Mouse (Mus musculus) left cerebral cortex, postnatal 10 days (tissue): ENCODE data around the gene L1td1. TPM values are rescaled to one million over a fixed set of nuclear protein-coding genes. Genes with fewer than 3 reads are reported as not detected.
"Not testable (repeated sequence)": the region's sequence is repeated elsewhere in the genome, so short reads cannot be mapped to it uniquely, and the experiment has no call there.

Experiments
- DNase-seq, 2 experiments: peaks; one replicate each; pipeline ENCODE4 v3.0.0; 2021 to 2022; ENCODE audit warnings: low spot score in 2 of 2, mixed read lengths in 1 of 2; ENCODE audit errors: extremely low spot score in 1 of 2
- intact Hi-C: fragments of 180-260 bp; cut with DNase I; formaldehyde crosslinking; loops from one replicate; pipeline ENCODE4 v1.15.1; 2025
- total RNA-seq, 2 experiments: library from RNA; stranded (reverse); gene quantifications; 2 replicates each; pipeline ENCODE4 v1.2.3; 2021

The L1td1 gene
- not detected for total RNA-seq

DNA sequence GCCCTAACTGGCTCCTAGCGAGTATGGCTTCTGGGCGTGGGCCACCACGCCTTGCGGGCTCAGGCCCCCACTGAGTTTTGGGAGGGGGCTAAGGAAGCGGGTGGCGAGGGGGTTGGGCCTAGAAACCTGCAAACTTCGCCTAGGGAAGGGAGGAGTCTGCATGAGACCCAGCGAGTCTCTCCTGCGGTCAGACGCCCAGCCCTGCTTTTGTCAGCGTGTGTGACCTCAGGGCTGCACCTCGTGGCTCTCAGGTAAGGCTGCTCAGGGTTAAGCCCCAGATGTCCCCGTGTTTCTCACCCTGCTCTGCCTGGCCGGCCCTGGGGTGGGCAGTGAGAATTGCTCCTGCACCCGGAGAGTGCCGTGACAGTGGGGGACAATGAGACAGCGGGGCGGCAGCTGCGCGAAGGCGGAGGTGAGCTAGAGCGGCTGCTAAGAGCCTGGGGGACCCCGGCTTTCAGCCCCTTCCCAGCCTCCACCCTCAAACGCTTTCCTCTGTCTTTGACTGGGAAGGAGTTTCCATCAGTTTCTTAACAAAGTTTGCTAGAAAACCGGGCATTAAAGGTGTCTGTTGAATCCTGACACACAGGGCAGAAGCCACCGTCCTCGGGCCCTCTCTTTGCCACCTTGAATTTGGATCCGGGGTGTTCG is at the start of gene L1td1:
TSS of gene L1td1 (plus strand) at position 145 of the 648 bp plus-strand sequence.
- intact Hi-C loops: no loop called here
- DNase-seq: no peak

DNA sequence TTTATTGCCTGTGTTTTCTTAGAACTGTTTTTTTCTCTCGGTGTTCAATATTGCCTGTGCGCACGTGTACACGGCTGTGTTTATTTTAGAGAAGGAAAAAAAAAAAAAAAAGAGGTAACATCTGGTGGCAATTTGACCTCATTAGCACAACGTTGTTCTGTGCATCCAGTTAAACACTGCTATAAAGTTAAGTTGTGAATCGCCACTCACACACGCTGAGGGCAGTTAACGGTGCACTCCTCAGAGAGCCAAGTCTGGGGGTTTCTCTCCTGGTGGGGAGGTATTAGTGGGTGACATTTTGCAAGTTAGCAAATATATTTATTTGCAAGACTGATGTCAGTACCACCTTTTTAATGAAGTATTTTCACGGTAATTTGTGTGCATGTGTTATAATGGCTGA is 49.0 kb upstream of the L1td1 start:
- intact Hi-C loops: no loop called here
- DNase-seq: no peak

DNA sequence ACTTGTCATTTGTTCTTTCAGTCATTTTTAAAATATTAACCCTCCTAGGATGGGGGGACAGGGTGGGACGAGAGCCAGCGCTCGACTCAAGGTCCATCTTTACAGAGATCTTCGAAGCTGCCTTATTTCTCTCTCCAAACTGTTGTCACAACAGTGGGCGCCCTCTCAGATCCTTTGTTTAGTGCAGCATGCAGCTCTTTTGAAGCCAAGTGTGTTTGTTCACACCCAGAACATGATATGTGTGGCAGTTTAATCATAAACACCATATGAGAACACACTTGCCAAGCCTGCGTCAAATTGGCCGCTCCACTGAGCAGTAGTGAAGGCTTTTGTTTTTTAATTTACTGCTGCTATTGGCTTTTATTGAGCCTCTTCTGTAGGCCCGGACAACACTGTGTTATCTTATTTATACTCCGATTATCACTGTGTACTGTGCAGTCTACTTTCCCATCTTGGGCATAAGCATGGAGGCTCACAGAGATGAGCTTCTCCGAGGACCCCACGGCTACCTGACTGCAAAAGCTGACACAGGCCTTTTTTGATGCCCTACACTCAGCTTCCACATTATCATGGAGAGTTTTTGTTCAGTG is 39.8 kb upstream of the L1td1 start:
- DNase-seq: no peak

DNA sequence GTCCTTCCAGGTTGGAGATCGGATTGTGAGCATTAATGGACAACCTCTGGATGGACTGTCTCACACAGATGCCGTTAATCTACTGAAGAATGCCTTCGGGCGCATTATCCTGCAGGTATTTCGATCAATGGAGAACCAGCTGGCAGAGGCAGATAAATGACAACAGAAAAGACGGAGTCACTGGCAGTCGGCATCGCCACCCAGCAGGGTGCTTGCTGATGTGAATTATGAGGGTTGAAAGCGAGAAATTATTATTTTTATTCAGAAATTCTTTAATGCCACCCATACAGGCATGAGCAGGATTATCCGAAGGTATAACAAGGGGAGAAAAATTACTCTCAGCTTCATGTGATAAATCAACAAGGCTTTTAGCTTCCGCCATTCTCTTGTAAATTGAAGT is 38.4 kb upstream of the L1td1 start:
- intact Hi-C loops: no loop called here
- DNase-seq: no peak

More for the DNA sequence above, 39.8 kb upstream of the L1td1 start:
- intact Hi-C loops: no loop called here

DNA sequence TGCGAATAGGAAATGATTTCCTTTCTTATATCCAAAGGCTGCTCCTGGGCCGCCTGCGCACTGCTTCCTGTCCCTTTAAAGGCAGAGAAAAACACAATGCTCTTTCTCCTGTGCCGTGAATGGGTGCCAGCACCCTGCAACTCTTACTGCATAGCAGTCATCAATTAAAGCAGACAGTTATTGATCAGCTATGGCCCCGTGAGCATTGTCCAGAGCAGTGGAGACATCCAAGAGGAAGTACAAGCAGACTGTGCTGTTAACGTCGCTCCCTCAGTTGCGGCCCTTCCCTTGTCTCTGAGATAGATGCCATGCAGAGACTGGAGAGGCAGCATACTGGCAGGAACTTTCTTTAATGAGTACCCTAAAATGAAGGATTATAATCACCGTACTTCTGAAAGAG is 38.0 kb upstream of the L1td1 start:
- intact Hi-C loops: no loop called here
- DNase-seq: no peak

DNA sequence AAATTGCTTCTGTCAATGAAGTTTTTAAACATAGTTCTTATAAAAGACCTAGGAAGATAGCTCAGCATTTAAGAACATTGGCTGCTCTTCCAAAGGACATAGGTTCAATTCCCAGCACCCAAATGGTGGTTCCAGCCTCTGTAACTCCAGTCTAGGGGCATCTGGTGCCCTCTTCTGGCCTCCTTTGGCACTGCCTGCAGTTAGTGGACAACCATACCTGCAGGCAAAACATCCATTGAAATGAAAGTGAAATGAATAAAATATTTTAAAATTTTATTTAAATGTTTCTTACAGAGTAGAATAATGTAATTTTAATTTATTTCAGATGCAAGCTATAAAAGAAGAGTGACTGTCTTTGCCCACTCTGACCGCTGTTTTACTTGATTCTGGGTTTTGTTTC is 36.5 kb upstream of the L1td1 start:
- no peak for DNase-seq
- intact Hi-C loops: loop anchor here (10.0 kb wide), 1 partner anchor 1995 kb away; no protein-coding TSS in a partner anchor

DNA sequence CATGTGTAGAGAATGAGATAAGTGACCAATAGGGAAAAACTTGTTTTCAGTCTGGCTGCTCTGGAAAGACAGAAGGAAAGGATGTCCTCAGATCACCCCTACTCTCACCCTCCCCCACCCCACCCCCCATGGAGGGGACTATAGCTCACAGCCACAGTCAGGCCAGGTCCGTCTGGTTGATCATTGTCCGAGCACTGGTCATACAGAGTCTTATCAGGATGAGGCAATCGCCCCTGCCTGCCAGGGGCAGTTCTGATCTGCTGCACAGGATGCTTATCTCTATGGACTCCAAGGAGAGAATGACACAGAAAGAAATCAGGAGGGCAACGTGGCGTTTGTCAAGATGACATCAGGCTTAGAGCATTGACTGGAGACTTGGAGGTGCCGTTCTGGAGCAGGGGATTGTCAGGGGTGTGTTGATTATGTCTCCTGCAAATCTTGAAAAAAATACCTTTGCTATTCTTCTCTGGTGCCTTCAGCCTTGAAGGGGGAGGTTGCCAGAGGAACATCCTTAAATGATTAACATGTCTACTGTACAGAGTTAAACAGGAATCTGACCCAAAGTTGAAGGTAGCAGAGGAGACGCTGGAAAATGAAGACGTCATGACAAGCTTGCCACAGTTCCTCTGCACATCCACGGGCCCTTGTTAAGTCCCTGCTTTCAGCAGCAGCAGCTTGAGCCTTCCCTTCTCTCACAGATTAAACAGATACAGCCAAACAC is 32.9 kb upstream of the L1td1 start:
- DNase-seq: no peak
- intact Hi-C loops: loop anchor here (10.0 kb wide), 1 partner anchor 1999 kb away; no protein-coding TSS in a partner anchor

DNA sequence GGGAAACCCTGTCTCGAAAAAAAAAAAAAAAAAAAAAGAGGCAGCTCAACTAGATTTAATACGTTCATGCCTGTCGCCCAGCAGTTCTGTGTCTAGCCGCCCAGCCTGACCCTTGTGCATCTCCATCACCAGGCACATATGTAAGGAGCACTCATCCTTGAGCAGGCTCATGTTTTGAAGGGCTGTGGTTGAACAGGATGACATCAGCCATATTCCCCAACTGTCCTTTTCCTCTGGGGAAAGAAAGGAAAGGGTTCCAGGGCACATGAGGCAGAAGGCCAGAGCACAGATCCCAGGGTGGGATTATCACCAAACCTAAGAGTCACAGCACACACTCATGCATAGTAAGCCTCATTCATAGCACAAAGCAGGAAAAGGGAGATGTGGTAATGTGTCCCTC is 28.6 kb upstream of the L1td1 start:
- intact Hi-C loops: loop anchor here (10.0 kb wide), 1 partner anchor 2003 kb away; no protein-coding TSS in a partner anchor
- no peak for DNase-seq

DNA sequence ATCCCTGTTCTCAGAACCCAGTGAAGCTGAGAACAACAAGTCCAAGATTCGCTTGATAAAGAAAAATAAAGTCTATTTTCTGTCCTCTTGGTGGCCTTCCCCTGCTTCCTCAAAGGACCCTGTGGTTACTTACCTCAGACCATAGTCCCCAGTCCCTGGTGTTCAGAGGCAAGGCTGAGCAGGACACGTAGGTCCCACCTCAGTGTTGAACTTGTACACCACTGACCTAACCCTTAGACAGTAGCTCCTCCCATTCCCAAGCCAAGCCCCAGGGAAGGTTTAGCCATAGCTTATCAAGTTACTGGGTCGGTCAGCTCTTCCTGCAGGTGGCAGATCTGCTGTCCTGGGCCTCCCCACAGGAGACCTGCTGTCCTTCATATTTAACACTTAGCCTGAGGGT is 27.6 kb upstream of the L1td1 start:
- intact Hi-C loops: loop anchor here (10.0 kb wide), 1 partner anchor 2004 kb away; no protein-coding TSS in a partner anchor

DNA sequence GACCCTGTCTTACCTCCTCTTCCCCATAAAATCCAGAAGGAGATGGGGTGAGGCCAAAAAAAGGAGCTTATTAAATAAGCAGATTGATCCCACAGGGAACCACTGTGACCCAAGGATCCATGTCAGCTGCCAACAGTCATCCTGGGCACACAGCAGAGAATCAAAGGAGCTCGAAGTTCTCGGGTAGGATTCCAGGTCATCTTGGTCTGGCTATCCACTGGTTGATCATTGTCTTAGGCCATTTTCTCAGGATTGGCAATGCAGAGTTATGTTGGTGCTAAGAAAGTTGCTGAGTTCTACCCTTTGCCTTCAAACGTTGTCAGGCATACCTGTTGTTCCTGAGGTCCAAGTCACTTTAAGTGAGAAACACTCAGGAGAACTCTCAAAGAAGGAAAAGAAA is 26.4 kb upstream of the L1td1 start:
- DNase-seq: no peak
- intact Hi-C loops: loop anchor here (5.0 to 10.0 kb wide), 2 partner anchors 158 to 1025 kb away; no protein-coding TSS in a partner anchor

More for the DNA sequence above, 27.6 kb upstream of the L1td1 start:
- DNase-seq: no peak

DNA sequence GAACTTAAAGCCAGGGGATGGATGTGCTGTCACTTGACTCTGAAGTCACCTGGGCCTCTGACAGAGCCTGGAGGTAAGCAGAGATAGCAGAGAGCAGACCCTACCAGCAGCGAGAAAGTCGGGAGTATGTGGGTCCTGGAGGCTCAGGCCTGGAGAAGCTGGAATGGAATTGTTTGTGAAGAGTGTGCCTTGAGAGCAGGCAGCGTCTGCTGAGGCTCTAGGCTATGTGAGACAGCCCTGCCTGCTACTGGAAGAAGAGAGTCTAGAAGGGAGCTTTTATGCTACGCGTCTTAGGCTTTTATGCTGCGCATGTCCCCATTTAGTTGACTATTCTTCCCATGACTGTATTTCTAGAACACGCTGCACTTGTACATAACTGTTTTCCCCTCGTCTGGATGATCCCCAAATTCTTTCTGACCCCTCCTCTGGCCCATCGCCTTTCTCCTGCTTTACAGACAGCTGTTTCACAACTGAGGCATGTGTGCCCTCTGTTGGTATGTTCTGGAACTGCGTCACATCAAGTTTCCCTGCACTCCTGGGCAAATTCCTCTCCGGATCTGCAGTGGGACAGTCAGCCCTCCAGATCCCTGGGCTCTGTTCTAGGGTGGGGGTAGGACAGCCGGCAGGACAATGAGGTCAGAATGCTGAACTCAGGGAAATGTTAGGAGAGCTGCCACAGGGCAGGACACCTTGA is 24.2 kb upstream of the L1td1 start:
- DNase-seq: peak; percentile 67 to 71
- intact Hi-C loops: loop anchor here (5.0 to 10.0 kb wide), 2 partner anchors 160 to 1028 kb away; no protein-coding TSS in a partner anchor

DNA sequence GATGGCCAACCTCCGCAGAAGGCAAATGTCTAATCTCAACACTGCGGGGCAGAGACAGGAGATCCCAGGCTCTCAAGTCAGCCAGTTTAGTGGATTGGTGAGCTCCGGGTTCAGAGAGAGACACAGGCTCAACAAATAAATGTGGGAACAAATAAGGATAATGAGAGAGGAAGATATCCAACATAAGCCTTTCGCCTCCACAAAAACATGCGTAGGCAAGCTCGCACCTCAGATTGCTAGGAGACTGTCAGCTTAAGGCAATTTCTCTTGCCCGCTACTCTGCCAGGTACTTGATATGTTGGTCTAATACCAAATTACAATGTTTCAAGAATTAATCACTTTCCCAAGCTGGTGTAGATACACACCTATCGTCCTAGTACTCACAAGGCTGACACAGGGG is 15.6 kb upstream of the L1td1 start:
- DNase-seq: no peak
- intact Hi-C loops: no loop called here

DNA sequence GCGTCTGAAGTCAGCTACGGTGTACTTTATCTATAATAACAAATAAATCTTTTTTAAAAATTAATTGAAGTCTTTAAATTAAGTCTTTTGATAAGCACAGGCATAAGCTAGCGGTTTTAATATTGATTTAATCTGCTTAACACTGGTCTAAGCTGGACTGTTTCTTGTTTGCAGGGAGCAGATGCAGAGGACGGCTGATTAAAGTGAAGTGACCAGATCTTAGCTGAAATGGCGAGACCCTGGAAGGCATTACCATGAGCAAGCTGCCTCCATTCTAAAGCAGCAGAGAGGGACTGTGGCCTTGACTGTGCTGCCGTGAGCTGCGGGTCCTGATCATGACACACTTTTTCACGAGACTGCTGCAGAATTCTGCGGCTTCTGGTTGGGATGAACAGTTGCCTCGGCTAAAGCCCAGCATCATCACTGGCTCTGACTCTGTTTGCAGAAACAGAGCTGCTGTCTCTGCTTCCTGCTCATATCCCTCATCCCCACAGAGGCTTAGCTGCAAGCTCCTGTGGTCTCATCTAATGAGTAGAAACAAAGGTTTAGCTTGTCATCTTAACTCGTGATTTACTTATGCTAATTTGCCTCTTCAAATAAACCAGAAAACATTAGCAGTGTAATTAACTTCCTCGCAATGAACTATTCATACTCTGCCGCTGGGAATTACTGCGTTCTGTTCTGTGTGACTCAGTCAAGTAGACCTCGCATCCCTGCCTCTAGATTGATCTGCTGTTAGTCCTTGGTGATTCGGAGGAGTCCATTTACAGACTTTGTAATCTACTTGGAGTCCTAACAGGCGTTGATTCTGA is 8.6 kb upstream of the L1td1 start:
- no peak for DNase-seq

DNA sequence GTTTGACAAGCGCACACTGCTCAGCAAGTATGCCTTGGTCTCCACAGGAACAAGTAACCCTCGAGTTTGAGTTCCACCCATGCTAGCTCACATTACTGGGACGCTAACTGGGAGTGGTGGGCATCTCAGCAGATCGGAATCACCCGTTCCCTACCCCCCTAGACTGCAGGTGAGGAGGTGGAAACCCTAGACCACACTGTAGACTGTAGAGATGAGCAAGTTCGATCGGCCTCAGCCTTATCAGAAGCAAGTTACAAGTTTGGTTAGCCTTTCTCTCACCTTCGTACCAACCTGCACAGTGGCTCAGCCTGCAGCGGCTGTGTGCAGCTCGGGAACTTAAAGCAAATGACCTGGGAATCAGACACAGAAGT is 8.0 kb upstream of the L1td1 start:
- intact Hi-C loops: no loop called here
- no peak for DNase-seq

More for the DNA sequence above, 8.6 kb upstream of the L1td1 start:
- intact Hi-C loops: no loop called here

DNA sequence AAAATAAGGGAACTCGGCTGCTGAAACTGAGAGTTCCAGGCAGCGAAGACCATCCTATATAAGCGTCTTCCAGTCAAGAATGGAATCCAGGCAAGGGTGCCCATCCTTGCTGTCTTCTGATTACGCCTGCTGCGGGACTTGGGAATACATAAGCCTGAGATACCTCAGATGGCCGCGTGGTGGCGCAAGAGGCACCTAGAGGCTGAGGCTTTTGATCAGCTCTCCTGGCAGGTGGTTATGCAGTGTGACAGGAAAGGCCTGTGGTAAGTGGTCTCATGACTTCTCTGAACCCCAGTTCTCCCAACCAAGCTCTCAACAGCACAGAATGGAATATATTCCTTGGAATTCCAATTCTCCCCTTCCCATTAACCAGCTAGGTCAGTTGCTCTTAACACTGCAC is 4.1 kb upstream of the L1td1 start:
- DNase-seq: peak; percentile 27 to 60
- intact Hi-C loops: no loop called here

DNA sequence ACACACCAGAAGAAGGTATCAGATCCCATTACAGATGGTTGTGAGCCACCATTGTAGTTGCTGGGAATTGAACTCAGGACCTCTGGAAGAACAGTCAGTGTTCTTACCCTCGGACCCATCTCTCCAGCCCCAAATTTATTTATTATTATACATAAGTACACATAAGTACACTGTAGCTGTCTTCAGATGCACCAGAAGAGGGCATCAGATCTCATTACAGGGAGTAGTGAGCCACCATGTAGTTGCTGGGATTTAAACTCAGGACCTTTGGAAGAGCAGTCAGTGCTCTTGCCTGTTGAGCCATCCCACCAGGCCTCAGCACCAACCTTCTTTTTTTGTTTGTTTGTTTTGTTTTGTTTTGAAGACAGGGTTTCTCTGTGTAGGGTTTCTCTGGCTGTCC is 1.9 kb upstream of the L1td1 start:
- intact Hi-C loops, DNase-seq: not testable (repeated sequence)

DNA sequence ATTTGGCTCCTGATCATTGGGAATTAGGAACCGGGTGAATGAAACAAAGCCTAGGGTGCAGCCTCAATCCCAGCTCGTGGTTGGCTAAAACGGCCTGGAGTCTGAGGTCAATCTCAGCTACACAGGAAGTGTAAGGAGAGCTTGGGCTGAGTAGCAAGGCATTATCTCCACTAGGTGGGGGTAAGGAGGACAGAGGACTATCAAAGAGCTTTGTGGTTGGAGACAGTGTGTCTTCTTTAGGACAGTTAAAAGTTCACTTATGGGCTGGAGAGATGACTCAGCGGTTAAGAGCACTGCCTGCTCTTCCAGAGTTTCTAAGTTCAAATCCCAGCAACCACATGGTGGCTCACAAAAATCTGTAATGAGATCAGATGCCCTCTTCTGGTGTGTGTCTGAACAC is 1.1 kb upstream of the L1td1 start:
- intact Hi-C loops: no loop called here
- DNase-seq: no peak

DNA sequence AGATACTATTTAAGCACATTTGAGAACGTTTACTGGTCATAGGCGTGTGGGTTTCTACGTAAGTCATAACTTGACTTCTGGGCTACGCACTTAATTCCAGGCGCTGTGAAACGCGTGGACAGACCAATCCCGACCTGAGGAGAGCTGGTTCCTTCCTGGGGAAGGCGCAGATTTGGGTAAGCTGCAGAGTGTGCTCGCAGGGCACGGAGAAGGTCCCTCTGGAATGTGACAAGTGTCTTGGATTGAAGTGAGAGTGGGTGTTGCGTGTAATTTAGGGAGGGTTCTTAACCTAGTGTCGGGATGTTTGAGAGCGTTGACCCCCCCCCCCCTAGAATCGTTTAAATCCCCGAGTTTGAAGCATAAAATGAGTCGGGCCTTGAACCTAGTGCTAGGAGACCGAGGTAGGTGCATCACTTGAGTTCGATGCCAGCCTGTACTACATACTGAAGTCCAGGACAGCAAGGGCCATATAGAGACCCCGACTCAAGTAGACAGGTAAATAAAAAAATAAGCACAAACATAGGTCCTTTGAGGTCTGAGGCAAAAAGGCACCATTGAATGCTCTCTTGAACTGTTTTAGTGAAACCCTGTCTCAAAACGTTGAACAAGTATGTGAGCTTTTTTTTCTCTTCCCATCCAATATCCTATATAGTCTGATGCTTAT is 893 bp downstream of the L1td1 start:
- DNase-seq: no peak
- intact Hi-C loops: no loop called here
